Mouse (Mus musculus) embryonic facial prominence, embryonic 14.5 days (tissue): ENCODE measurements at regions not wholly inside any gene's neighbourhood (a gene's known extent, or its start where the extent isn't known, plus 50 kb on each side); places are given as distances from the start of the nearest gene placed in this dataset.
"Not testable (repeated sequence)": the region's sequence is repeated elsewhere in the genome, so short reads cannot be mapped to it uniquely, and the experiment has no call there.

Source experiments
- ATAC-seq: fragments of 200-750 bp; cut with Nextera tagmentation; 2 replicates; pipeline ENCODE4 v1.8.0; 2017; ENCODE audit warnings: low read depth, moderate number of reproducible peaks, moderate TSS enrichment
- DNase-seq: peaks from one replicate; pipeline ENCODE4 v3.0.0-alpha.2; 2015; ENCODE audit warnings: low spot score
- H3K27ac ChIP-seq: fragments of 300-500 bp; sonication (generic); replicated peaks from 2 replicates; pipeline ENCODE4 v1.5.1; 2014; ENCODE audit warnings: low read depth, mild to moderate bottlenecking, low read length, moderate library complexity
- H3K27me3 ChIP-seq: fragments of 300-500 bp; sonication (generic); replicated peaks from 2 replicates; pipeline ENCODE4 v1.6.1; 2014; ENCODE audit warnings: low read length; ENCODE audit not compliant: control insufficient read depth, insufficient read depth
- H3K36me3 ChIP-seq: fragments of 300-500 bp; sonication (generic); 2 replicates; pipeline ENCODE4 v1.6.1; 2014; ENCODE audit warnings: low read length, mixed read lengths; ENCODE audit not compliant: control insufficient read depth, insufficient read depth
- H3K4me1 ChIP-seq: fragments of 300-500 bp; sonication (generic); 2 replicates; pipeline ENCODE4 v1.6.1; 2014; ENCODE audit warnings: antibody characterized with exemption, low read length; ENCODE audit not compliant: control insufficient read depth, insufficient read depth
- H3K4me2 ChIP-seq: fragments of 300-500 bp; sonication (generic); 2 replicates; pipeline ENCODE4 v1.6.1; 2014; ENCODE audit warnings: low read depth, mild to moderate bottlenecking, low read length, moderate library complexity, mixed read lengths
- H3K4me3 ChIP-seq: fragments of 300-500 bp; sonication (generic); 2 replicates; pipeline ENCODE4 v1.5.1; 2014; ENCODE audit warnings: low read depth, mild to moderate bottlenecking, low read length
- H3K9ac ChIP-seq: fragments of 300-500 bp; sonication (generic); 2 replicates; pipeline ENCODE4 v1.6.1; 2014; ENCODE audit warnings: low read depth, mild to moderate bottlenecking, low read length, moderate library complexity, mixed read lengths
- H3K9me3 ChIP-seq: fragments of 300-500 bp; sonication (generic); 2 replicates; pipeline ENCODE4 v1.6.1; 2016; ENCODE audit warnings: low read length; ENCODE audit not compliant: control insufficient read depth
- WGBS: fragments of 180-500 bp; shearing (Covaris S2); extraction: QIAGEN DNeasy Blood & Tissue Kit; methylation state at CpG from one replicate; pipeline ENCODE4 v1.1.7; 2014; 5-methylcytosine and 5-hydroxymethylcytosine counted together

- no peak for ATAC-seq
Observed at GRCm38 (mm10) chr9:48059549-48060165, 102.2 kb upstream of the Nxpe4 start.

GRCm38 (mm10) chr9:48060996-48061395 lies 100.8 kb upstream of the Nxpe4 start:
- H3K4me2 ChIP-seq: no peak overlapping the region
- H3K27ac ChIP-seq: no peak overlapping the region
- no peak overlapping the region for H3K4me3 ChIP-seq
- no peak for ATAC-seq
- H3K36me3 ChIP-seq: no peaks in the 10 kb centered on the region
- 90% methylated on average over 4 of the region's 4 CpGs for WGBS
- H3K9ac ChIP-seq: no peak overlapping the region
- no peaks in the 10 kb centered on the region for H3K27me3 ChIP-seq
- no peaks in the 10 kb centered on the region; the same call in 1 of the 2 replicates for H3K4me1 ChIP-seq
- no peaks in the 10 kb centered on the region for H3K9me3 ChIP-seq
- no peak for DNase-seq

More at GRCm38 (mm10) chr9:48059549-48060165, 102.2 kb upstream of the Nxpe4 start:
- Histone ChIP-seq H3K9me3 (no peaks in the 10 kb centered on the region), H3K4me3 (no peak overlapping the region), H3K9ac (no peak overlapping the region), H3K36me3 (no peaks in the 10 kb centered on the region), H3K4me2 (no peak overlapping the region), H3K27ac (no peak overlapping the region), H3K4me1 (no peaks in the 10 kb centered on the region; the same call in 1 of the 2 replicates), H3K27me3 (no peaks in the 10 kb centered on the region)
- no peak for DNase-seq
- WGBS: 90% methylated on average over 10 of the region's 10 CpGs

- no peaks in the 10 kb centered on the region for H3K27me3 ChIP-seq
- no peak overlapping the region for H3K9ac ChIP-seq
- no peaks in the 10 kb centered on the region for H3K9me3 ChIP-seq
- H3K4me1 ChIP-seq: no peaks in the 10 kb centered on the region
- DNase-seq (peak; percentile 13), ATAC-seq (no peak)
- H3K36me3 ChIP-seq: no peaks in the 10 kb centered on the region
- no peak overlapping the region for H3K4me3 ChIP-seq
- no peak overlapping the region for H3K27ac ChIP-seq
- 52% methylated on average over 7 of the region's 7 CpGs for WGBS
- no peak overlapping the region for H3K4me2 ChIP-seq
Observed at GRCm38 (mm10) chr9:48066730-48067345, 95.0 kb upstream of the Nxpe4 start.

GRCm38 (mm10) chr9:48072592-48072991 lies 89.2 kb upstream of the Nxpe4 start:
- no peaks in the 10 kb centered on the region for H3K27me3 ChIP-seq
- H3K9ac ChIP-seq: no peak overlapping the region
- no peak overlapping the region for H3K4me3 ChIP-seq
- ATAC-seq: no peak
- H3K36me3 ChIP-seq: no peaks in the 10 kb centered on the region
- no peak overlapping the region for H3K4me2 ChIP-seq
- WGBS: 65% methylated on average over 1 of the region's 1 CpGs
- H3K9me3 ChIP-seq: no peaks in the 10 kb centered on the region
- H3K4me1 ChIP-seq: no peaks in the 10 kb centered on the region
- H3K27ac ChIP-seq: no peak overlapping the region
- no peak for DNase-seq

GRCm38 (mm10) chr9:48073096-48073495 lies 88.7 kb upstream of the Nxpe4 start:
- DNase-seq: no peak
- H3K27ac ChIP-seq: no peak overlapping the region
- WGBS: 66% methylated on average over 2 of the region's 2 CpGs
- ATAC-seq: no peak
- H3K4me2 ChIP-seq: no peak overlapping the region
- no peak overlapping the region for H3K9ac ChIP-seq
- H3K9me3 ChIP-seq: no peaks in the 10 kb centered on the region
- no peaks in the 10 kb centered on the region for H3K27me3 ChIP-seq
- H3K4me1 ChIP-seq: no peaks in the 10 kb centered on the region
- H3K4me3 ChIP-seq: no peak overlapping the region
- H3K36me3 ChIP-seq: no peaks in the 10 kb centered on the region

GRCm38 (mm10) chr9:48075661-48076240 lies 86.1 kb upstream of the Nxpe4 start:
- H3K27me3 ChIP-seq: no peaks in the 10 kb centered on the region
- H3K27ac ChIP-seq: no peak overlapping the region
- no peak for ATAC-seq
- no peaks in the 10 kb centered on the region for H3K36me3 ChIP-seq
- no peaks in the 10 kb centered on the region for H3K9me3 ChIP-seq
- no peaks in the 10 kb centered on the region for H3K4me1 ChIP-seq
- H3K4me2 ChIP-seq: no peak overlapping the region
- 76% methylated on average over 5 of the region's 5 CpGs for WGBS
- no peak overlapping the region for H3K4me3 ChIP-seq
- no peak overlapping the region for H3K9ac ChIP-seq
- DNase-seq: no peak

- Histone ChIP-seq H3K27me3 (no peaks in the 10 kb centered on the region), H3K9ac (no peak overlapping the region), H3K9me3 (no peaks in the 10 kb centered on the region), H3K4me2 (no peak overlapping the region), H3K36me3 (no peaks in the 10 kb centered on the region), H3K4me3 (no peak overlapping the region), H3K27ac (no peak overlapping the region), H3K4me1 (no peaks in the 10 kb centered on the region)
- 60% methylated on average over 6 of the region's 6 CpGs for WGBS
- DNase-seq (no peak), ATAC-seq (no peak)
Observed at GRCm38 (mm10) chr9:48082461-48082860, 79.4 kb upstream of the Nxpe4 start.

GRCm38 (mm10) chr9:48084196-48084595 lies 77.6 kb upstream of the Nxpe4 start:
- WGBS: 66% methylated on average over 5 of the region's 5 CpGs

GRCm38 (mm10) chr9:48089661-48090060 lies 72.2 kb upstream of the Nxpe4 start:
- no peaks in the 10 kb centered on the region for H3K27me3 ChIP-seq
- no peak for ATAC-seq
- H3K9ac ChIP-seq: no peak overlapping the region
- H3K4me3 ChIP-seq: no peak overlapping the region
- 83% methylated on average over 5 of the region's 5 CpGs for WGBS
- H3K4me2 ChIP-seq: no peak overlapping the region
- H3K4me1 ChIP-seq: no peaks in the 10 kb centered on the region
- H3K36me3 ChIP-seq: no peaks in the 10 kb centered on the region
- DNase-seq: peak; percentile 46
- H3K27ac ChIP-seq: no peak overlapping the region
- no peaks in the 10 kb centered on the region for H3K9me3 ChIP-seq

More at GRCm38 (mm10) chr9:48084196-48084595, 77.6 kb upstream of the Nxpe4 start:
- H3K27ac ChIP-seq, DNase-seq, H3K4me1 ChIP-seq, H3K9me3 ChIP-seq, ATAC-seq, H3K36me3 ChIP-seq, H3K9ac ChIP-seq, H3K4me3 ChIP-seq, H3K4me2 ChIP-seq, H3K27me3 ChIP-seq: not testable (repeated sequence)
